Mouse (Mus musculus): Measurements from ENCODE around the gene Gps2.

DNA sequence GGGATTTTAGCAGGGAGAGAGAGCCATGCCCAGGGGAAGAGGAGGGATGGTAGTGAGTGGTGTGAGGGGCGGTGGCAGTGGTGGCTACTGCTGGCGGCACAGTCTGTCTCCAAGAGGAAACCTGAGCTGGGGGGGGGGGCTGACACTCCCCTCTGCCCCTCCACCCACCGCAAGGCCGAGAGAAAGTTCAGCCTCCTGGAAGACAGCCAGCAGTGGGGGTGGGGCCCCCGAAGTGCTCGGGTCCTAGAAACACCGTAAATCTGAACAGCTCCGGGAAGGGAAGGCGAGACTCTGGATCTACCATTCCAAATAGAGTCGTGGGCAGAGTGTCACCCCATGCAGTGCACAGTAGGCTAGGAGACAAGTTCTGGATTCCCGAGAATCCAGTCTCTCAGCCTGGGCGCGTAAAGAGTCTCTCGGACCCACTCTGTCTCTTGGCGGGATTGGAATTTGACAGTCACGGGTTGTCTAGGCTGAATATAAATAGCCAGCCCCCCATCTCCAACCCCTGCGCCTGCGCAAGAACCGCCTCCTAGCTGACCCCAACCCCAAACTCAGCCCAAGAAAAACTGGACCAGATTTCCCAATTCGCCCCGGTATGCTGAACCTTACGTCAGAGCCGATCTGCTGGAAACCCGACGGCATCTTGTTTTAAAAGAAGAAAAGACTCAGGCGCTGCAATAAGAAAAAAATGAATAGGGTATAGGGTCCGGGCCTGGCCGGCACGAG is 33.8 kb downstream of the Gps2 start:
- TF ChIP-seq TCF3 (IDR thresholded peaks at IDR 0.05; ENCODE audit: insufficient read length, low read depth) (no peak), MYOD1 (IDR thresholded peaks at IDR 0.05; ENCODE audit: control insufficient read depth in 1 of 3, insufficient read length in 2 of 3, low read depth in 2 of 3) (no peak), E2F4 (IDR thresholded peaks at IDR 0.05; ENCODE audit: insufficient read depth) (no peak), USF1 (IDR thresholded peaks at IDR 0.05; ENCODE audit: low read depth) (no peak), POLR2AphosphoS2 (IDR thresholded peaks at IDR 0.05; ENCODE audit: insufficient read length, low read depth) (no peak), SRF (IDR thresholded peaks at IDR 0.05; ENCODE audit: control insufficient read depth, insufficient read length, low read depth) (no peak), POLR2A (IDR thresholded peaks at IDR 0.05; ENCODE audit: insufficient read length, low read depth) (no peak), MYOG (IDR thresholded peaks at IDR 0.05; ENCODE audit: control insufficient read depth in 1 of 3, insufficient read depth in 1 of 3, insufficient read length in 2 of 3, low read depth in 2 of 3) (no peak), MAX (IDR thresholded peaks at IDR 0.05; ENCODE audit: low read depth) (no peak)

All from myocyte (in vitro differentiated cells).